Mouse (Mus musculus): ENCODE data around the gene Gnat2.

DNA sequence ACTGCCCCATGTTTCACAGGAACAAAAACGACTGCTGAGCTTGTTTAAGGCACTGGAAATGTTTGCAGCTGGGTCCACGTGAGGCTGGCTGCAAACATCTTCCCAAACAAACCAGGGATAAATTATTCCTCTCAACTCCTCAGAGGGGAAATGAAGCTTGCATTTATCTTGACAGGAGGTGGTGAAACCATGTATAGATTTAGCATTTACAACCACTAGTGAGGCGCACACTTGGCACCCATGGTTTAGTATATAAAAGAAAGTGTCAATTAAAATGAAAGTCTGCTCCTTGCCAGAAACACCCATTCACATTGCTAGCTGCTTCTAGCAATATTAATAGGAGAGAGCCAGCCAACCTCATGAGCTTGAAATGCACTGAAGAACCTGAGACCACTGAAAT lies 9.0 kb downstream of the Gnat2 start:
- TF ChIP-seq POLR2A (IDR thresholded peaks at IDR 0.05; ENCODE audit: control insufficient read depth, extremely low read depth, insufficient read depth, low read length, poor library complexity) (no peak), CTCF (IDR thresholded peaks at IDR 0.05; ENCODE audit: borderline replicate concordance, control insufficient read depth, extremely low read depth, insufficient read depth, low read length, poor library complexity) (no peak)
